Mouse (Mus musculus): ENCODE results near the gene Mpdu1. TPM values are rescaled to one million over a fixed set of nuclear protein-coding genes. Genes with fewer than 3 reads are reported as not detected.
"Not testable (repeated sequence)": the region's sequence is repeated elsewhere in the genome, so short reads cannot be mapped to it uniquely, and the experiment has no call there.

The Mpdu1 gene
- total RNA-seq, 2 experiments from 2014 or later: 54.9 to 59.3 TPM

- no peak for DNase-seq (ENCODE audit: low spot score in 2 of 2)
- H3K4me3 ChIP-seq: no peak within 1 kb of the TSS
- no peak for TF ChIP-seq CTCF (conservative IDR thresholded peaks at IDR 0.05)
- H3K27ac ChIP-seq: no peak within 1 kb of the TSS
These were observed 44.6 kb downstream of the Mpdu1 start, which contains the start of gene Shbg for GRCm38 (mm10) chr11:69617805-69618204. Shbg (minus strand) TSS chr11:69617905.

- no peak for DNase-seq (ENCODE audit: low spot score in 2 of 2)
- H3K4me3 ChIP-seq: no peak overlapping the region
- no peak overlapping the region for H3K27ac ChIP-seq
- TF ChIP-seq CTCF (conservative IDR thresholded peaks at IDR 0.05): no peak
These were observed 45.7 kb downstream of the Mpdu1 start for GRCm38 (mm10) chr11:69616781-69617180.

- DNase-seq (ENCODE audit: low spot score in 2 of 2); H3K27ac ChIP-seq; H3K4me3 ChIP-seq: not testable (repeated sequence)
These were observed 48.2 kb downstream of the Mpdu1 start for GRCm38 (mm10) chr11:69614257-69614588.

GRCm38 (mm10) chr11:69613553-69614256, 48.7 kb downstream of the Mpdu1 start:
- peak; percentile 79 to 84 for DNase-seq (ENCODE audit: low spot score in 2 of 2)
- H3K4me3 ChIP-seq: peak overlapping the region; percentile 31
- peak overlapping the region; percentile 80 for H3K27ac ChIP-seq
- TF ChIP-seq CTCF (conservative IDR thresholded peaks at IDR 0.05): peak; percentile 84

GRCm38 (mm10) chr11:69610899-69611298, 51.5 kb downstream of the Mpdu1 start:
- peak overlapping the region; percentile 46; the same call in 1 of the 2 replicates for H3K27ac ChIP-seq
- no peak overlapping the region for H3K4me3 ChIP-seq
- no peak for TF ChIP-seq CTCF (conservative IDR thresholded peaks at IDR 0.05)
- no peak for DNase-seq (ENCODE audit: low spot score in 2 of 2)

- no peak for TF ChIP-seq CTCF (conservative IDR thresholded peaks at IDR 0.05)
- no peak for DNase-seq (ENCODE audit: low spot score in 2 of 2)
- H3K27ac ChIP-seq: no peak overlapping the region
- H3K4me3 ChIP-seq: no peak overlapping the region
These were observed 53.0 kb downstream of the Mpdu1 start for GRCm38 (mm10) chr11:69609416-69609815.

GRCm38 (mm10) chr11:69608525-69608924, 53.9 kb downstream of the Mpdu1 start:
- TF ChIP-seq CTCF (conservative IDR thresholded peaks at IDR 0.05): no peak
- no peak for DNase-seq (ENCODE audit: low spot score in 2 of 2)
- Histone ChIP-seq H3K4me3 (no peak overlapping the region), H3K27ac (no peak overlapping the region)

- no peak overlapping the region for H3K27ac ChIP-seq
- no peak overlapping the region for H3K4me3 ChIP-seq
- DNase-seq (ENCODE audit: low spot score in 2 of 2): no peak
- no peak for TF ChIP-seq CTCF (conservative IDR thresholded peaks at IDR 0.05)
These were observed 55.6 kb downstream of the Mpdu1 start for GRCm38 (mm10) chr11:69606832-69607231.

Small RNAs within 50 kb of the gene (microRNA-seq; reads per million reads assigned to microRNA genes)
- gene Mir1934 (5.4 to 6.3 reads per million in 2 experiments), gene Mir467f (0 reads per million in 2 experiments)

Other genes with a start within 250 kb of the Mpdu1 start
- 10 to 100 TPM; 34.3 to 40.9 TPM for gene Kdm6b, start 249.0 kb downstream of the Mpdu1 start, total RNA-seq (2021)
- 1 to 10 TPM; 4.6 to 5.2 TPM for gene Dnah2, start 113.5 kb downstream of the Mpdu1 start, total RNA-seq (2021)
- 100 to 1,000 TPM; 113 to 116 TPM for gene Efnb3, start 102.4 kb downstream of the Mpdu1 start, total RNA-seq (2021)
- gene Wrap53, start 82.4 kb downstream of the Mpdu1 start, total RNA-seq (2021): 10 to 100 TPM; 12.0 to 14.3 TPM
- 10 to 100 TPM; 28.5 to 32.3 TPM for gene Trp53, start 82.3 kb downstream of the Mpdu1 start, total RNA-seq (2021)
- gene Atp1b2, start 56.7 kb downstream of the Mpdu1 start, total RNA-seq (2021): 100 to 1,000 TPM; 391 to 411 TPM
- not detected for gene Shbg, start 44.7 kb downstream of the Mpdu1 start, total RNA-seq (2021)
- gene Sat2, start 40.6 kb downstream of the Mpdu1 start, total RNA-seq (2021): 10 to 100 TPM; 15.1 to 15.6 TPM
- gene Fxr2, start 29.7 kb downstream of the Mpdu1 start, total RNA-seq (2021): 100 to 1,000 TPM; 138 to 143 TPM
- gene Sox15, start 7.3 kb downstream of the Mpdu1 start, total RNA-seq (2021): under 1 TPM in 1 of 2 experiments, not detected in 1; 0.44 TPM
- gene Cd68, start 3.5 kb upstream of the Mpdu1 start, total RNA-seq (2021): 10 to 100 TPM in 1 of 2 experiments, 1 to 10 TPM in 1; 9.7 to 15.4 TPM
- 100 to 1,000 TPM; 342 to 344 TPM for gene Eif4a1, start 9.8 kb upstream of the Mpdu1 start, total RNA-seq (2021)
- gene Senp3, start 19.4 kb upstream of the Mpdu1 start, total RNA-seq (2021): 100 to 1,000 TPM; 108 to 132 TPM
- 1 to 10 TPM; 2.1 to 2.5 TPM for gene Tnfsf13, start 23.1 kb upstream of the Mpdu1 start, total RNA-seq (2021)
- 1 to 10 TPM; 8.9 to 9.6 TPM for gene Tnfsf12, start 33.2 kb upstream of the Mpdu1 start, total RNA-seq (2021)
- gene Tnfsfm13, start 33.5 kb upstream of the Mpdu1 start, total RNA-seq (2021): 1 to 10 TPM; 1.6 to 2.2 TPM
- gene Polr2a, start 96.0 kb upstream of the Mpdu1 start, total RNA-seq (2021): 10 to 100 TPM; 64.6 to 65.4 TPM
- not detected for gene Slc35g3, start 99.3 kb upstream of the Mpdu1 start, total RNA-seq (2021)
- gene Zbtb4, start 103.3 kb upstream of the Mpdu1 start, total RNA-seq (2021): 100 to 1,000 TPM; 122 to 133 TPM
- gene Chrnb1, start 133.3 kb upstream of the Mpdu1 start, total RNA-seq (2021): 1 to 10 TPM; 1.1 to 1.3 TPM
- 10 to 100 TPM; 25.6 to 28.0 TPM for gene Fgf11, start 139.2 kb upstream of the Mpdu1 start, total RNA-seq (2021)
- not detected for gene Tmem102, start 143.0 kb upstream of the Mpdu1 start, total RNA-seq (2021)
- not detected for gene Gm39566, start 152.7 kb upstream of the Mpdu1 start, total RNA-seq (2021)
- not detected for gene Spem2, start 155.8 kb upstream of the Mpdu1 start, total RNA-seq (2021)
- under 1 TPM; 0.34 to 0.49 TPM for gene Spem1, start 159.5 kb upstream of the Mpdu1 start, total RNA-seq (2021)
- gene Nlgn2, start 175.1 kb upstream of the Mpdu1 start, total RNA-seq (2021): 100 to 1,000 TPM; 197 to 201 TPM
- 100 to 1,000 TPM; 113 to 114 TPM for gene Tmem256, start 175.9 kb upstream of the Mpdu1 start, total RNA-seq (2021)
- 10 to 100 TPM; 17.1 to 19.8 TPM for gene Plscr3, start 183.7 kb upstream of the Mpdu1 start, total RNA-seq (2021)
- not detected for gene Tnk1, start 196.1 kb upstream of the Mpdu1 start, total RNA-seq (2021)
- gene Tmem95, start 215.4 kb upstream of the Mpdu1 start, total RNA-seq (2021): not detected
- gene Kctd11, start 218.8 kb upstream of the Mpdu1 start, total RNA-seq (2021): 1 to 10 TPM; 1.3 to 1.4 TPM
- gene Acap1, start 232.9 kb upstream of the Mpdu1 start, total RNA-seq (2021): not detected
- gene 2810408A11Rik, start 238.3 kb upstream of the Mpdu1 start, total RNA-seq (2021): 1 to 10 TPM in 1 of 2 experiments, under 1 TPM in 1; 0.64 to 1.0 TPM
- 100 to 1,000 TPM; 122 to 125 TPM for gene Neurl4, start 238.4 kb upstream of the Mpdu1 start, total RNA-seq (2021)